Mouse (Mus musculus): ENCODE measurements around the gene Tnnt1.

DNA sequence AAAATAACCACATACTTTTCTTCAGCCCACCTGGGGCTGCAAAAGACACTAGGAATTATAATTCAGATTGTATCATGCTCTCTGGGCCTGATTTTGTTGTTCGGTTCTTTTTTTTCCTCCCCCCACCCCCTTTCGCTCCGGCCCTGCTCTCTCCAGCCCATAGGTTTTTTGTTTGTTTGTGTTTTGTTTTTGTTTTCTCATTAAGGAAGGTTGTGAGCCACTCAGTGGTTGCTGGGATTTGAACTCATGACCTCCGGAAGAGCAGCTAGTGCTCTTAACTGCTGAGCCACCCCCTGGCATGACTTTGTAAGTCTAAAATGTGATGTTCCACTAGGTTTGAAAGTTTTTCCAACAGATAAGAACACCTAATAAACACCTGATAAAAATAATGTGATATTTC is 13.1 kb downstream of the Tnnt1 start:
- no peak for TF ChIP-seq CTCF (IDR thresholded peaks at IDR 0.05; ENCODE audit: insufficient read depth, low read depth, low read length)
- TF ChIP-seq POLR2A (IDR thresholded peaks at IDR 0.05; ENCODE audit: insufficient read depth, low read depth, low read length): no peak

Measured in olfactory bulb, adult 2 months (tissue).